Mouse (Mus musculus) adrenal gland, adult (tissue): ENCODE measurements at regions not wholly inside any gene's neighbourhood (a gene's known extent, or its start where the extent isn't known, plus 50 kb on each side); places are given as distances from the start of the nearest gene placed in this dataset.

Experiments
- DNase-seq, 2 experiments: peaks; one replicate each; pipeline ENCODE4 v3.0.0; 2022 to 2023; ENCODE audit warnings: low spot score in 1 of 2; ENCODE audit not compliant: inconsistent age in 2 of 2

- no peak for DNase-seq
Observed at GRCm38 (mm10) chr8:18536059-18536458, 442.0 kb downstream of the Defb40 start.

DNA sequence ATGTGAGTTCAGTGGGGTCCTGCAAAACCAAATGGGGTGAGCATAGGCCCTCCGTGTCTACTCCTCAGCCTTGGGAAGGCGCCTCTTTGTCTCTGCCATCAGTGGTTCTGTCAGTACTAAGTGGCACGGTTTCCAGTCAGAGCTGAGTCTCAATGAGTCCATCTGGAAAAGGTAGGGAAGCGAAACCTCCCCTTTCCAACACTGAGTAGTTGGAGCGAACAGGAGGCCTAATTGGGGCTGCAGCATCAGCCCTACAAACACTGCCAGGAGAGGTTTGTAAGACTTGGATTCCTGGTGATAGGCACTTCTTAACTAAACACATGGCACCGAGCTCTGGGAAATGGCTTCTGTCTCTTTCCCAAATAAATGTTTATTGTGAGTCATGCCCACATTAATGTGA is 449.9 kb downstream of the Defb40 start:
- DNase-seq, result no peak

GRCm38 (mm10) chr8:18512409-18512808 is 465.6 kb downstream of the Defb40 start:
- no peak for DNase-seq

DNA sequence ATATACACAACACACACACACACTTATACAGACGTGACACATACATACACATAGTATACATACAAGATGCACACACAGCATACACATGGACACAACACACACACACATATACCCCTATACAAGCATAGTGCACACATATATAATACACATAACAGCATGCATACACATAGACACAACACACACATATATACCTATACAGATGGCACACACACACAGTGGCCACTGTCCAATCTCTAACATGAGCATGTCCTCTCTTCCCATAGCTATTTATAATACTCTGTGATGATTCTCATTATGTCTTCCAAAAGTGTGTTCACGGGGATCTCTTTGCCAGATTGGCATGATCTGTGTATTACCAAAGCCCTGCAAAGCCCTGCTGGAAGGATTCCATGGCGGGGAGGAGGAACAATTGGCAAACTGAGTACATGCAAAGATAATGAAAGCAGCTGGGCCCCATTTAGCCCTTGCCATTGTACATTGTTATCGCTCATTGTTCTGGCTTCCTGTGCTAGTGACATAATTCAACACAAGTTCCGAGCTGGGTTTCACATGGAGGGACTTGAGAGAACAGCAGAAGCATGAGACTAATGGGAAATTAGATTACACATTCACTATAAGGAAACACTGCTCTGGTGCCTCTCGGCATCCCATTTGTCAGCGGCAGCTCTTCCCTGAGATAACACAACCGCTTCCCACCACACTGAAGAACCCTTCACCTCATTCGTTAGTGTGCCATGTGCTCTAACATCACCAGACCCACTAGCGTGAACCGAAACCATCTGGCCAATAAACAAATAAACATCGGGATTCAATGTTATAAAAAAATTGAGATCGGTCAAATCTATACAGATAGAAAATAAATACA is 471.7 kb downstream of the Defb40 start:
- no peak for DNase-seq

DNA sequence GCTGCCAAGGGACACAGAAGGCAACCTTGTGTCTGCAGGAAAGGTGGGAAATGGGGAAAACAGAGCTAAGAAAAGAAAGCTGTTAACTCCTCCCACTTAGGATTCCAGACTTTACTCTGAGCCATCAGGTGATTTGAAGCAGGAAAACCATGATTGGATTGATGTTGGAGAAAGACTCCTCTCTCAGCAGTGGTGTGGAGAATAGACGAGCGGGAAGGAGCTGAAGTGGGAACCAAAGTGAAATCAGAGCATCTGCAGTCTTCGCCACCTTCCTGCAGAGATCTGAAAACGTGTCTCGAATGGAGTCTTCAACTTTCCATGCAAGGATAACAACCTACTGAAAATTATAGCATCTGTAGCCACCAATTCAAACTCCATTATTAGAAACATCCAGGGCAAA is 487.4 kb downstream of the Defb40 start:
- DNase-seq, result no peak

DNA sequence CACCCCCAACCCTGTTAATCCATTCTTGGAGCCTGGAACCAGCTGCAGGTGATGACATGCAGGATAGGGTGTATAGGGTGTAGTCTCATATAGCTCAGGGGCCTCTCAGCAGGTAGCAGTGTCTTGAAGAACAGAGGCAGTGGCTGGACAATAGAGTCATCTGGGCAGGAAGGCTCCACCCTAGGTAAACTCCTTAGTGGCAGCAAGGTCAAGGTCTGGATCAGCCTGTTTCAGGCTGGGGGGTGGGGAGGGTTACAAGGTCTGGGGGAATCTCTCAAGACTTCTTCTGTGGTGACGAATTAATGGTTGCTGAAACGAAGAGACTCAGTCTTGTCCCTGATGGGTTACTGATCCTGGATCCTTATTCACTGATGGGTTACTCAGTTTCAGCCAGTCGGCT is 498.0 kb downstream of the Defb40 start:
- no peak for DNase-seq

DNA sequence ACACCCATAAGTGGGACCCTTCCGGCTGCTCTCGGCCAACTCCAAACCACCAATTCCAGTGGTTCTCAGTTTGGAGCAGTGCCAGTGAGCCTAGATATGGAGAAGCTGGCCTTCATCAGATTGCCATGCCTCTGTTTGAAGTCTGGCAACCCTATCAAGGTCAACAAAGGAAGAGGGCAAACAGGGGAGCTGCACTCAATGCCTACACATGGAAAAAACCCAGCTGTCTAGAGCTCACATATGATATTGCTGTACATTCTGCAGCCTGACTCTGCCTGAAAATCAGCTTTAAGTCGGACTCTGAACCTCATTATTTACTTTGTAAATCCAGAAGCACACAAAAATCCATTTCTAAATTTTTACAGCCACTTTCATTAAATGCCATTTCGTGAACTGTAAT is 499.9 kb downstream of the Defb40 start:
- no peak for DNase-seq

DNA sequence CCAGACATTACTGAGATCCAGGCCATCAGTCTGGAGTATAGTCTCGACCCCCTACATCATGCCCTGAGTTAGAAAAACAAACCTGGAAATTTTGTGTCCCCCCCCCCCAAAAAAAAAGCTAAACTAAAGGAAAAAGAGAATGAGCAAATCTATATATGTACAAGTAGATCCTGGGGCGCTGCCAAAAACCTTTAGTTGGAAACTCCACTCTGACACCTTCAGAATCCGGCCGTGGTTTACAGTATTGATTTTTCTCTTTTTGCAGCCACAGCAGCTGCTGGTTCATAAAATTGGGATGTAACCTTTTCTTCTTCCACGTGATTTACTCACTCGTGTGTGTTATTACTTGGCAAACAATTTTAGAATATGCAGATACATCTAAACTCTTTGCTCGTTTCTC is 510.5 kb downstream of the Defb40 start:
- DNase-seq, result no peak

GRCm38 (mm10) chr8:18460609-18461008 is 517.4 kb downstream of the Defb40 start:
- no peak for DNase-seq

DNA sequence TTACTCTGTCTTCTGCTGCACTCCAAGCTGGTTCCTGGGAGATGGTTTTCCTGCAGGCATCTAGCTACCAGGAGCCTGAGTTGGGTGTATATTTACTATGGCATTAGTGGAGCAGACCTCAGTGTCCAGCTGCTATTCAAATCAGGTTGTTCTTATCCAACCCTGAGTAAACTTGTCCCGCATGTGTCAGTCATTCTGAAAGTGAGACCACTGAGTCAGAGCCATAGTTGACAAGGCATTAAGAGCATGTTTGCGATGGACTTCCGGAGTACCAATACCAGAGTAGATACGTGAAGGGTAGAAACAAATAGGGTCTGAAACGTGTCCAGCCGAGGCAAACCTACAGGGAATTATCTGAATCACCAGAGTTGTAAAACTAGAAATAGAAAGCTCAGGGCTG is 520.6 kb downstream of the Defb40 start:
- no peak for DNase-seq

GRCm38 (mm10) chr8:18449015-18449414 is 529.0 kb downstream of the Defb40 start:
- no peak for DNase-seq

DNA sequence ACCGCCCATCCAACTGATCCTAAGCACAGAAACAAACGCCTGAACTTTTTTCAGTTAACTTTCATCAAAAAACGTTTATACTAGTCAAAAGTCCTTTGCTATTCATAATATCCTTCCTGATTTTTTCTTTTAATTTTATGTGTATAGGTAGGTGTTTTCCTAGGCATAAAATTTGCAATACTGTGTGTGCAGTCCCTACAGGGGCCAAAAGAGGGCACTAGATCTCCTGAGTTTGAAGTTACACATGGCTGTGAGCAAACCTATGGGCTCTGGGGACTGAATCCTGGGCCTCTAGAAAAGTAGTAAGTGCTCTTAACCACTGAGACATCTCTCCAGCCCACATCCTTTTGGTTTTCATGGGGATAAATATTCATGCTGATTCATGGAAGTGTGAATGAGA is 535.8 kb downstream of the Defb40 start:
- DNase-seq, result no peak

DNA sequence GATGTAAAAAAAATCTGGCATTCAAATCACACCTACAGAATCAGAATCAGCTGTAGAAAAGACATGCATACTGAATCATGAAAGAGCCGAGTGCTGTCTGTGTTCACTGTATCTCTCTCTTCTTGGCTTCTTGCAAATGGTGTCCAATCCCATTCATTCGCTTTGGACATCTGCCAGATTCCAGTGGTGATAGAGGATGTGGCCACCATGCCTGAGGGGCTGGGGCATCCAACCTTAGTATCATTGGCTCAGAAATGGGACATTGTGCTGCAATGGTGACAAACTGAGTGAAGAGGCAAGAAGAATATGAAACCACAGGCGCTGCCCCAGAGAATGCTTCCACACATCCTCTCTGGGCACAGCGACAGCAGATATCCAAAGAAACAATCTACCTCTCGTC is 555.2 kb downstream of the Defb40 start:
- no peak for DNase-seq

DNA sequence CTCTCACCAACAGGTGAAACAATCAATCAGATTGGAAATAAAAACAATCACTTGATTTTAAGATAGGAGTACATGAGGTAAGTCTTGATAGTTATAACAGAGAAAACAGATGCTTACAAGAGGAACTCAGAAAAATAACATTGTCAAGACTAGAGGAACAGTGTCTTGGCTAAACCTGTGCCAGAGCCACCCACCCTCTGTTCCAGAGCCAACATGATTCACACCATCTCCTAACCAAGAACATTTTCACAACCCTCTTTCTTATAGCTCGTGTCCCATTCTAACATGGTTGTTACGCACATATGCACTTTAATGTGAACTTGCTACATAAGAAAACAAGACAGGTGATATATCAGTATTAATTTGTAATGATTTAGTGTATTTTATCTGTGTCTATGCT is 565.6 kb downstream of the Defb40 start:
- DNase-seq, result no peak

GRCm38 (mm10) chr8:18406446-18406845 is 571.6 kb downstream of the Defb40 start:
- DNase-seq, result peak; percentile 4 to 43

DNA sequence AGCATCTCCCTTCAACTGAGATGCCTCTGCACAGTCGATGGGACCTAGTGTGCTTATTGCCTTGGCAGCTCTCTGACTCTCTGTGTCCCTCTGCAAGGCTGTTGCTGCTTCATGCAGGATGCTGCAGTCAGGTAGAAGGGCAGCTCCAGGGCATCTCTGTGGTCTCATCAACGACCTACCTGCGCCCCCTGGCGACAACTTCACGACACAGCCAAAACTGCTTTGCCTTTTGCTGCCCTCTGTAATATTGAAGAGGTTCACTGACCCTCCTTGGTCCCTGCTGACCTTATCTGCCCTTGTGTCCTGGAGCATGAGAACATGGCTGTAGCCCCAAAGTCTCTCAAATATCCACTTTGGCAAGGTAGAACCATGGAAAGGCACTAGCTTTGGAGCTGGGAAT is 589.7 kb downstream of the Defb40 start:
- peak; percentile 4 to 61 for DNase-seq

GRCm38 (mm10) chr8:18381615-18382178 is 596.4 kb downstream of the Defb40 start:
- no peak for DNase-seq

GRCm38 (mm10) chr8:18348716-18349115 is 629.3 kb downstream of the Defb40 start:
- DNase-seq, result no peak

DNA sequence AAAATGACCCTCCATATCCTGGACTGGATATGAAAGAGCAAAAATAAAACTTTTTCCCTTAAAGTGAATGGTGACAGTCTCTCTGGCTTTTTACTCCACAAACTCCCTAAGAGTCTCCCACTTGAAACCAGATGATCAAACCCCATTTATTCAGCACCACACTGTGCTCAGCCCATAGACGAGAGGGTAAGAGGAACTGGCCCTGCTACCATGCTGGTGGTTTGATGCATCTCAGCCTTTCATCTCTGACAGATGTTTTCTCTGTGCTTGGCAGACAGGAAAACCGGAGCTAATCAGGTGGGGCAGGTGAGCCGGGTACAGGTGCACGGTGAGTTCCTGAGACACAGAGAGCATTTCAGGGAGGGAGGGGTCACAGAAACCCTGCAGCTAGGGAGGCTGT is 631.8 kb downstream of the Defb40 start:
- DNase-seq, result no peak

- peak; percentile 20 to 66 for DNase-seq
Observed at GRCm38 (mm10) chr8:18345322-18345721, 632.7 kb downstream of the Defb40 start.

DNA sequence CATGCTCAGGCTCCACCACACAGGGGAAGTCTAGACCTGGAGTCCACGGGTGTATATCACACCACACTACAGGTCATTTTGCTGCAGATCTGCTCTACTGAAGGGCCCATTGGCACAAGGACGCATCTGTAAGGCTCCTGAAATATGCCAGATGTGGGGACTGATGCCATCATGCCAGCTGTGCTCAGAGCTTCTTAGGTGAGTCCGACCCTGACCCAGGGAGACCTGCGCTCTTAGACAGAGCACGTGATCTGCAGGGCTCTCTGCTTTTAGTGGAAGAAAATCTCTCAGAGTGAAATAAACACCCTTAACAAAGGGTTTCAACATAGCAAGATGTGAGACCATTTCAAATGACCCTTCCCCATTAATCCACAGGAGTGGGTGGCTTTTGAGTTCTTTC is 633.2 kb downstream of the Defb40 start:
- DNase-seq, result no peak

- DNase-seq, result no peak
Observed at GRCm38 (mm10) chr8:18335576-18335975, 642.5 kb downstream of the Defb40 start.

DNA sequence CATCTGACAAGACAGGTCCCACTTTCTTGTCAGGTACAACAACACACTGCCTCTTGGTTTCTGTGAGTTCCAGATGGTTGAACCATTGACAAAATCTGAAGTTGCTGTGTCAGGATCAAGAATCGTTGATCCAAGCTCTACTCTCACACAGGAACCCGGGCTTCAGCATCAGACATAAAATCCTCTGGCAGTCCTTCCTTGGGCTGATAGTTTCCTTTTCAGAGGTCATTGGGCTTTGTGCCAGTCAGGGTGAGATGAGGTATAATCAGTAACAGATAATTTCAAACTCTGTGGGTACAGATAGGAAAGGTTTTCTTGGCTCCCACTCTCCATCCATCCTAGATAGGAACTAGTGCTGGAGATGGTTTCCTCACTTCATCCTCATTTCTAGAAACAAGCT is 649.5 kb downstream of the Defb40 start:
- DNase-seq, result no peak
